Mouse (Mus musculus): ENCODE measurements around the gene Tmem50a.

DNA sequence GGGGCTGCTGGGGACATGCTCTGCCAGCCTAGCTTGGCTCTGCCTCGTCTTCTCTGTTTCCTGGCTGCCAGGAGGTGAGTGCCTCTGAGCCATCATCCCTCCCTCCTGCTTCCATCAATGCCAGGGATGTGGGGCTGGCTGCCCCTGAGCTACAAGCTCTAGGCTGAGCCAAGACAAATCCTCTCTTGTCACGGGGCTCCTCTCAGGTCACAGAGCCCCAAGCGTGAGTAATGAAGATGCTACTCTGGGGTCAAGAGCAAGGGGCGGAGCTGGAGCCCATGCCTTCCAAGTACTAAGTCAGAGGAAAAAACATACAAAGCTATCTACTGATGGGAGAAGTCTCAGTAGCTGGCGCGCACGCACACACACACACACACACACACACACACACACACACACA is 11.8 kb downstream of the Tmem50a start:
- TF ChIP-seq CTCF (IDR thresholded peaks at IDR 0.05; ENCODE audit: low read depth), result no peak
- TF ChIP-seq EP300 (IDR thresholded peaks at IDR 0.05; ENCODE audit: low read depth), result no peak

Data from liver, embryonic 14.5 days (tissue).